Mouse (Mus musculus): ENCODE data around the gene Sh3bp5. TPM values are rescaled to one million over a fixed set of nuclear protein-coding genes. Genes with fewer than 3 reads are reported as not detected.

The Sh3bp5 gene
- polyA plus RNA-seq, 2 experiments, result 6.4 to 14.7 TPM

DNA sequence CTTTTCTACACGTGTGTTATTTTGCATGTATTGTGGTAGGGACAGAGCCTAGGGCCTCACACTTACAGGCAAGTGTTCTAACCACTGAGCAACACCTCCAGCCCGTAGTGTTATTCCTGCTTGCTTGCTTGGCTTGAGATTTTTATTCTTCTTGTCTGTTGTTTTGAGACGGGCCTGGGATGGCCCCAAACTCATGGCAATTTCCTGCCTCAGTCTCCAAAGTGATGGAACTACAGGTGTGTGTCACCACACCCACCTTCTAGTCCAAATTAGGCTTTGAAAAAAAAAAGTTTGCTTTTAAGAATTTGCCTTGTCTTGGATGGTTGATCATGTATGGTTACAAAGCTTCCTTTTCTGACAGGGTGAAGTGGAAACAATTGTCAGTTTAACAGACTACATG lies 19.5 kb downstream of the Sh3bp5 start:
- H3K9ac ChIP-seq (replicated peaks), result no peak overlapping the region
- H3K9me3 ChIP-seq (ENCODE audit: control insufficient read depth, low read length), result no peaks in the 10 kb centered on the region
- ATAC-seq (ENCODE audit: insufficient read depth), result no peak
- H3K27me3 ChIP-seq (ENCODE audit: control insufficient read depth, insufficient read depth, low read length), result no peaks in the 10 kb centered on the region
- H3K4me3 ChIP-seq (ENCODE audit: insufficient read depth in 1 of 2, low read depth in 2 of 2, low read length in 2 of 2), result no peak overlapping the region
- no peak overlapping the region for H3K27ac ChIP-seq
- H3K4me2 ChIP-seq (ENCODE audit: low read depth), result no peak overlapping the region
- no peak for DNase-seq (ENCODE audit: low read depth in 3 of 3, low spot score in 3 of 3)
- H3K4me1 ChIP-seq (replicated peaks; ENCODE audit: control insufficient read depth in 2 of 2, insufficient read depth in 2 of 2, low read length in 1 of 2), result peaks cover 3 to 31% of the 10 kb centered on the region in 2 experiments; a peak in 3 of 4 replicates
- H3K36me3 ChIP-seq (replicated peaks; ENCODE audit: control insufficient read depth, insufficient read depth, low read depth), result no peaks in the 10 kb centered on the region
- 66% methylated on average over 3 of the region's 3 CpGs for WGBS (ENCODE audit: insufficient replicate concordance)
- TF ChIP-seq CTCF (IDR thresholded peaks at IDR 0.05; ENCODE audit: low read depth) (no peak), EP300 (IDR thresholded peaks at IDR 0.05; ENCODE audit: low read depth) (no peak)

GRCm38 (mm10) chr14:31414967-31415376 lies 20.9 kb downstream of the Sh3bp5 start:
- Histone ChIP-seq H3K27ac (no peak overlapping the region), H3K4me3 (ENCODE audit: insufficient read depth in 1 of 2, low read depth in 2 of 2, low read length in 2 of 2) (no peak overlapping the region), H3K4me2 (ENCODE audit: low read depth) (no peak overlapping the region), H3K9ac (replicated peaks) (no peak overlapping the region), H3K4me1 (replicated peaks; ENCODE audit: control insufficient read depth in 2 of 2, insufficient read depth in 2 of 2, low read length in 1 of 2) (peaks cover 3 to 25% of the 10 kb centered on the region in 2 experiments; a peak in 3 of 4 replicates), H3K27me3 (ENCODE audit: control insufficient read depth, insufficient read depth, low read length) (no peaks in the 10 kb centered on the region), H3K9me3 (ENCODE audit: control insufficient read depth, low read length) (no peaks in the 10 kb centered on the region), H3K36me3 (replicated peaks; ENCODE audit: control insufficient read depth, insufficient read depth, low read depth) (no peaks in the 10 kb centered on the region)
- WGBS (ENCODE audit: insufficient replicate concordance), result 51% methylated on average over 7 of the region's 7 CpGs
- ATAC-seq (ENCODE audit: insufficient read depth) (no peak), DNase-seq (ENCODE audit: low read depth in 3 of 3, low spot score in 3 of 3) (no peak)
- no peak for TF ChIP-seq EP300 (IDR thresholded peaks at IDR 0.05; ENCODE audit: low read depth)
- TF ChIP-seq CTCF (IDR thresholded peaks at IDR 0.05; ENCODE audit: low read depth), result no peak

- H3K27me3 ChIP-seq (ENCODE audit: control insufficient read depth, insufficient read depth, low read length), result no peaks in the 10 kb centered on the region
- TF ChIP-seq CTCF (IDR thresholded peaks at IDR 0.05; ENCODE audit: low read depth) (no peak), EP300 (IDR thresholded peaks at IDR 0.05; ENCODE audit: low read depth) (no peak)
- H3K4me3 ChIP-seq (ENCODE audit: insufficient read depth in 1 of 2, low read depth in 2 of 2, low read length in 2 of 2), result no peak overlapping the region
- H3K4me2 ChIP-seq (ENCODE audit: low read depth), result no peak overlapping the region
- no peak overlapping the region for H3K9ac ChIP-seq (replicated peaks)
- WGBS (ENCODE audit: insufficient replicate concordance), result 50% methylated on average over 10 of the region's 10 CpGs
- H3K4me1 ChIP-seq (replicated peaks; ENCODE audit: control insufficient read depth in 2 of 2, insufficient read depth in 2 of 2, low read length in 1 of 2), result peaks cover 0 to 30% of the 10 kb centered on the region in 2 experiments; a peak in 3 of 4 replicates
- no peaks in the 10 kb centered on the region for H3K9me3 ChIP-seq (ENCODE audit: control insufficient read depth, low read length)
- ATAC-seq (ENCODE audit: insufficient read depth), result no peak
- H3K36me3 ChIP-seq (replicated peaks; ENCODE audit: control insufficient read depth, insufficient read depth, low read depth), result no peaks in the 10 kb centered on the region
- DNase-seq (ENCODE audit: low read depth in 3 of 3, low spot score in 3 of 3), result no peak
- no peak overlapping the region for H3K27ac ChIP-seq
Measured at GRCm38 (mm10) chr14:31414235-31414966, 21.5 kb downstream of the Sh3bp5 start.

DNA sequence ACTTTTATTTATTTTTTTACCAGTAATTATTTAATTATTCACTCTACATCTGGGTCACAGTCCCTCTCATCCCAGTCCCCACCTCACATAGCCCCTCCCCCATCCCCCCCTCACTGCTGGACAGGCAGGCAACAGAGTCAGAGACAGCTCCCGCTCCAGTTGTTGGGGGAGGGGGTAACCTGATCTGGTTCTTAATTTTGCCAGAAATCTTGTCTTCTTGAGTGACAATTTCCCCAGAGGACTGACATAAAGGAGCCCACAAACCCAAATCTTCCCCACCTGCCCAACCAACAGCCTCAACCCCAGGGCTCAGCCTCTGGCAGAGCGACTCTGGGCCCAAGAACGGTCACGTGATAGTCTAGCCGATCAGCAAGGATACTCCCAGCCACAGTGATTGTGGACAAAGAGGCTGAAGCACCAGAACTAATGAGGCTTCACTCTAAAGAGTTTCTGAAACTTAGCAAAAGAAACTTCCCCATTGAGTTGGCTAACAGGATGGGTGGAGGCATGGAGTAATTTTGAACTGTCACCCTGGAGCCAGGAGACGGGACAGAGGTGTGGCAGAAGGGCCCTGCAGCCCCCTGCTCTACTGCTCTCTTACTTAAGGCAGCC lies 22.3 kb downstream of the Sh3bp5 start:
- Histone ChIP-seq H3K27ac (no peak overlapping the region), H3K27me3 (ENCODE audit: control insufficient read depth, insufficient read depth, low read length) (no peaks in the 10 kb centered on the region), H3K9me3 (ENCODE audit: control insufficient read depth, low read length) (no peaks in the 10 kb centered on the region), H3K4me2 (ENCODE audit: low read depth) (no peak overlapping the region), H3K4me3 (ENCODE audit: insufficient read depth in 1 of 2, low read depth in 2 of 2, low read length in 2 of 2) (no peak overlapping the region), H3K4me1 (replicated peaks; ENCODE audit: control insufficient read depth in 2 of 2, insufficient read depth in 2 of 2, low read length in 1 of 2) (peaks cover 0 to 36% of the 10 kb centered on the region in 2 experiments), H3K9ac (replicated peaks) (no peak overlapping the region), H3K36me3 (replicated peaks; ENCODE audit: control insufficient read depth, insufficient read depth, low read depth) (no peaks in the 10 kb centered on the region)
- ATAC-seq (ENCODE audit: insufficient read depth), result no peak
- 34% methylated on average over 6 of the region's 6 CpGs for WGBS (ENCODE audit: insufficient replicate concordance)
- no peak for DNase-seq (ENCODE audit: low read depth in 3 of 3, low spot score in 3 of 3)
- TF ChIP-seq CTCF (IDR thresholded peaks at IDR 0.05; ENCODE audit: low read depth) (no peak), EP300 (IDR thresholded peaks at IDR 0.05; ENCODE audit: low read depth) (no peak)

DNA sequence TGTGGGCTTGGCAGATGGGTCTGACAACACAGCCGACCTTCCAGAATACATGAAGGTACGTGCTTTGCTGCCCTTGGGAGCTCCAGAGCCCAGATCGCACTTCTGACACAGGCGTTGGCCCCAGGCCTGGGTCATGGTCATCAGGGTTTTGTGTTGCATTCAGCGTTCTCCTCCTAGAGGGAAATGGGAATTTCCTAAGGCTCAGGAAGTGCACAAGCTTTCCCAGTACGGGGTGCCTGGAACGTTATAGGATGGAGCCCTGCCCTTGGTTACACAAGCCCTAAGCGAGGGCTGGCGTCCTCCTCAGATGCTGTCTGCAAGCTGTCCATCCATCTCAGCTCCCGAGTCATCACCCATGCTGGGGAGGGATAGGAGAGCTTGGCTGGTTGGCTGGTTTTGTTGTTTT lies 23.2 kb downstream of the Sh3bp5 start:
- ATAC-seq (ENCODE audit: insufficient read depth) (no peak), DNase-seq (ENCODE audit: low read depth in 3 of 3, low spot score in 3 of 3) (no peak)
- H3K27ac ChIP-seq, result no peak overlapping the region

More for the DNA sequence above, 23.2 kb downstream of the Sh3bp5 start:
- H3K4me3 ChIP-seq (ENCODE audit: insufficient read depth in 1 of 2, low read depth in 2 of 2, low read length in 2 of 2), result no peak overlapping the region
- H3K9me3 ChIP-seq (ENCODE audit: control insufficient read depth, low read length), result no peaks in the 10 kb centered on the region
- WGBS (ENCODE audit: insufficient replicate concordance), result 64% methylated on average over 10 of the region's 10 CpGs
- no peak for TF ChIP-seq EP300 (IDR thresholded peaks at IDR 0.05; ENCODE audit: low read depth)
- TF ChIP-seq CTCF (IDR thresholded peaks at IDR 0.05; ENCODE audit: low read depth), result no peak
- H3K9ac ChIP-seq (replicated peaks), result no peak overlapping the region
- H3K4me2 ChIP-seq (ENCODE audit: low read depth), result no peak overlapping the region
- H3K4me1 ChIP-seq (replicated peaks; ENCODE audit: control insufficient read depth in 2 of 2, insufficient read depth in 2 of 2, low read length in 1 of 2), result peaks cover 0 to 42% of the 10 kb centered on the region in 2 experiments
- H3K27me3 ChIP-seq (ENCODE audit: control insufficient read depth, insufficient read depth, low read length), result no peaks in the 10 kb centered on the region
- H3K36me3 ChIP-seq (replicated peaks; ENCODE audit: control insufficient read depth, insufficient read depth, low read depth), result no peaks in the 10 kb centered on the region
